Comparison of ENCODE assay signal across 25 mouse cellular contexts in genomic region chr9:108183531-108183994, GRCm38 (mm10). TPM values are rescaled to one million over a fixed set of nuclear protein-coding genes. Genes with fewer than 3 reads are reported as not detected.
A peak's percentile ranks its signal among the peaks of the same experiment; 100 is the strongest.
DNase-seq lines count a peak whose midpoint lies in the region; ATAC-seq and TF ChIP-seq lines count a peak whose summit lies in the region.
"Had no signal": no experiment of that assay in that cellular context is flagged by ENCODE, and none has a peak within 500 bp of the region (broad histone marks: within the 10 kb centered on the region; RNA-seq: fewer than 3 reads in every experiment).

No protein-coding gene starts in this region.

- H3K27ac ChIP-seq in layer of hippocampus, adult 2 months, result peak overlapping the region; percentile 65
- no peak overlapping the region for H3K27ac ChIP-seq in ES-E14 (ENCODE audit: insufficient read depth, low read depth, low read length, poor library complexity, severe bottlenecking)
- no peak overlapping the region for H3K27ac ChIP-seq in hindbrain, embryonic 14.5 days
- H3K27ac ChIP-seq: hindbrain, embryonic 12.5 days; liver, embryonic 12.5 days; midbrain, embryonic 12.5 days; neural tube, embryonic 13.5 days had no signal

- ATAC-seq in hindbrain, embryonic 14.5 days (ENCODE audit: low FRiP score), result no peak
- ATAC-seq: forebrain, embryonic 14.5 days; intestine, postnatal 0 days; liver, embryonic 12.5 days; liver, postnatal 0 days had no signal

- in situ Hi-C loops in ES-E14 (cut with MboI; ENCODE audit: low sequenced_read_pairs in 2 of 2, unreplicated experiment in 2 of 2), result no loop called here

- no peak for DNase-seq in layer of hippocampus, adult 2 months (ENCODE audit: low spot score in 2 of 2)
- DNase-seq in layer of hippocampus, postnatal 14 days (ENCODE audit: low spot score in 2 of 2), result no peak
- no peak for DNase-seq in ES-E14 (ENCODE audit: low read depth, low spot score)
- peak; percentile 73 for DNase-seq in brain, adult 2 months (ENCODE audit: low read depth, low spot score)
- peak; percentile 48 to 61 for DNase-seq in cerebellum, postnatal 14 days
- no peak for DNase-seq in hindbrain, embryonic 14.5 days (ENCODE audit: low spot score)
- no peak for DNase-seq in urinary bladder, postnatal 25 days (ENCODE audit: low spot score)
- no peak for DNase-seq in spleen, postnatal 10 days (ENCODE audit: low spot score in 2 of 2)
- DNase-seq: adrenal gland, postnatal 10 days; B cell, adult 2 months; gastrocnemius, postnatal 14 days; heart, postnatal 36 days; kidney, postnatal 14 days; left cerebral cortex, postnatal 4 days; liver, postnatal 0 days; lung, postnatal 36 days; right cerebral cortex, postnatal 4 days had no signal

- peak overlapping the region; percentile 14; the same call in 1 of the 2 replicates for H3K9ac ChIP-seq in ES-E14 (ENCODE audit: insufficient read depth, low read depth, low read length, poor library complexity, severe bottlenecking)
- no peak overlapping the region for H3K9ac ChIP-seq in hindbrain, embryonic 14.5 days
- H3K9ac ChIP-seq: hindbrain, embryonic 12.5 days; liver, embryonic 12.5 days; liver, postnatal 0 days; midbrain, embryonic 12.5 days; neural tube, embryonic 13.5 days had no signal

- no peaks in the 10 kb centered on the region for H3K27me3 ChIP-seq in hindbrain, embryonic 14.5 days (ENCODE audit: control insufficient read depth, insufficient read depth, low read length)
- H3K27me3 ChIP-seq: hindbrain, embryonic 12.5 days; midbrain, embryonic 12.5 days; neural tube, embryonic 13.5 days had no signal

- H3K4me2 ChIP-seq in hindbrain, embryonic 14.5 days (replicated peaks), result no peak overlapping the region
- H3K4me2 ChIP-seq: heart, embryonic 11.5 days; hindbrain, embryonic 12.5 days; liver, embryonic 12.5 days; midbrain, embryonic 12.5 days; neural tube, embryonic 13.5 days had no signal

- 92% methylated on average over 19 of the region's 19 CpGs for WGBS in hindbrain, embryonic 14.5 days

- no peak for TF ChIP-seq CTCF in layer of hippocampus, adult 2 months (conservative IDR thresholded peaks at IDR 0.05)

- no peaks in the 10 kb centered on the region for H3K9me3 ChIP-seq in ES-E14 (ENCODE audit: control insufficient read depth, insufficient read depth, low read depth, low read length)
- no peaks in the 10 kb centered on the region for H3K9me3 ChIP-seq in hindbrain, embryonic 14.5 days (ENCODE audit: control insufficient read depth, low read length)
- H3K9me3 ChIP-seq: G1E; hindbrain, embryonic 12.5 days; liver, embryonic 12.5 days; midbrain, embryonic 12.5 days; neural tube, embryonic 13.5 days had no signal

- no peaks in the 10 kb centered on the region for H3K36me3 ChIP-seq in ES-E14 (ENCODE audit: control insufficient read depth, insufficient read depth, low read length, poor library complexity, severe bottlenecking)
- H3K36me3 ChIP-seq in hindbrain, embryonic 14.5 days (replicated peaks; ENCODE audit: control insufficient read depth, insufficient read depth), result peaks cover 15% of the 10 kb centered on the region
- H3K36me3 ChIP-seq: G1E; liver, embryonic 12.5 days; midbrain, embryonic 12.5 days had no signal

- peak overlapping the region; percentile 41 for H3K4me3 ChIP-seq in layer of hippocampus, adult 2 months
- peak overlapping the region in 1 of 2 experiments; percentile 10; a peak in 1 of 4 replicates for H3K4me3 ChIP-seq in ES-E14 (ENCODE audit: insufficient read depth in 1 of 2, low read depth in 1 of 2, low read length in 2 of 2, poor library complexity in 1 of 2, severe bottlenecking in 1 of 2)
- no peak overlapping the region for H3K4me3 ChIP-seq in hindbrain, embryonic 14.5 days (replicated peaks; ENCODE audit: low read length)
- H3K4me3 ChIP-seq: hindbrain, embryonic 12.5 days; liver, embryonic 12.5 days; midbrain, embryonic 12.5 days; neural tube, embryonic 13.5 days had no signal

- H3K4me1 ChIP-seq in ES-E14 (ENCODE audit: control insufficient read depth in 2 of 2, insufficient read depth in 2 of 2, low read length in 2 of 2, poor library complexity in 1 of 2), result peaks cover 0 to 11% of the 10 kb centered on the region in 2 experiments; a peak in 1 of 4 replicates
- peaks cover 10% of the 10 kb centered on the region for H3K4me1 ChIP-seq in hindbrain, embryonic 14.5 days (replicated peaks; ENCODE audit: control insufficient read depth, insufficient read depth, low read length)

TF ChIP-seq in ES-E14, 5 proteins besides CTCF, POLR2A, EP300 and RAD21:
- TF ChIP-seq ZC3H11A (IDR thresholded peaks at IDR 0.05; ENCODE audit: borderline replicate concordance, low read depth, low read length) (no peak), MAFK (IDR thresholded peaks at IDR 0.05; ENCODE audit: insufficient read depth, low read depth, low read length) (no peak), ZNF384 (IDR thresholded peaks at IDR 0.05; ENCODE audit: low read depth, low read length) (no peak), HCFC1 (IDR thresholded peaks at IDR 0.05; ENCODE audit: borderline replicate concordance, insufficient read depth, low read length) (no peak), CHD2 (IDR thresholded peaks at IDR 0.05; ENCODE audit: low read depth, low read length) (no peak)
TF ChIP-seq in ES-E14: peak in this region for 0.

RNA-seq across cellular contexts. Expression of gene Bsn, which starts 6.6 kb away (rescaled TPM):
- total RNA-seq in layer of hippocampus, adult 2 months (2021), result 100 to 1,000 TPM; 236 to 246 TPM
- total RNA-seq in layer of hippocampus, postnatal 14 days (2021), result 100 to 1,000 TPM; 203 to 219 TPM
- 0.45 and 0.58 TPM in 2 replicates for total RNA-seq in ES-E14 (2012; rRNA removed)
- polyA plus RNA-seq in hindbrain, embryonic 14.5 days (2014; fragmentation: Nextera tagmentation; extraction: Ambion mirVana), result 15.4 and 15.7 TPM in 2 replicates

Comparison
In these comparisons a context has a peak if more than half of its experiments do, and no peak if none do; other contexts are left out.
1. DNase-seq: peak in brain, adult 2 months (single experiment) and cerebellum, postnatal 14 days (2 of 2); none in layer of hippocampus, adult 2 months (0 of 2), layer of hippocampus, postnatal 14 days (0 of 2), ES-E14 (single experiment), hindbrain, embryonic 14.5 days (single experiment), urinary bladder, postnatal 25 days (single experiment) and spleen, postnatal 10 days (0 of 2).
2. RNA of gene Bsn, which starts 6.6 kb away (total RNA-seq): 236 to 246 TPM in layer of hippocampus, adult 2 months and 203 to 219 TPM in layer of hippocampus, postnatal 14 days; 0.45 to 0.58 TPM in ES-E14; every median in the first group is over 100 times any median in the second.